Mouse (Mus musculus) spleen, postnatal 10 days (tissue): Measurements from ENCODE around the gene Nit2.
"Not testable (repeated sequence)": the region's sequence is repeated elsewhere in the genome, so short reads cannot be mapped to it uniquely, and the experiment has no call there.

Experiments
- DNase-seq, 2 experiments: peaks; one replicate each; pipeline ENCODE4 v3.0.0; 2021 to 2022; ENCODE audit warnings: low spot score in 2 of 2

Nit2 gene

DNA sequence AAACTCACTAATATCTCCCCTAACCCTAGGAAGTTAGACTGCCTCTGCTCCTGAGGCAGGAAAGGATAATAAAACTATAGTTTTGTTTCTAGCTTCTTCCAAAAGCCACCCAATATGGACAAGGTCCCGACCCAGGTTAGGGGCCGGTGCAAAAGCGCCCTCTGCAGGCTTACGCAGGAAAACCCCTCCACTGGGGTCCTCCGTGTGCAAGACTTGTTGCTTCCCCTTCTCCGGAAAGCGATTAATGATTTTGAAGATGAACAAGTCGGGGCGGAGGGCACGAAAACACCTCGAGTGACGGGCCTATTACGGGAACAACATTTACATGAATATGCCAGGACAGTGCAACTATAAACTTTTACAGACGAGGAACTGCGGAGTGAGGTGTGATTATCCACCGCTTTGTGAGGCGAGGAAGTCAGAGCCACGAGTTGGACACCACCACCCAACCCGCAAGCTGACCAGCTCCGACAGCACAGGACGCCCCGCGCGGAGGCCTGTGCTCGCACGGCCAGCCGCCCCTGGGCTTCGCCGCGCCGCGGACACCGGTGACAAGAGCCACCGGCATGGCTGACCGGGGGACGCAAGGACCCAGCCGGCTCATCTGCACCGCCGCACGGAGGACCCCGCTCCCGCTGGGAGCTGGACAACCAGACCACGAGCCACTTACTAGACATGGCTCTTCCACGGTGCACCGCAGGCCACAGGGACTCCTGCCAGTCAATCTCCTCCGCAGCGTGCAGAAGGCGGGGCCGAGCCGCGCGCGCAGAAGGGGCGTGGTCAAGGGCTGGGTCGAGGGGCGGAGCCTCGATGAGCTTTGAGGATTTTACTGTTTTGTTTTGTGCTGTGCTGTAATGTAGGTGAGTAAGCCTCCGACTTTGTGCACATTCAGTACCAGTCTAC, at the start of gene Nit2:
Nit2 (minus strand) TSS at position 731 of the 903 bp plus-strand sequence.
- peak; percentile 95 to 97 for DNase-seq

DNA sequence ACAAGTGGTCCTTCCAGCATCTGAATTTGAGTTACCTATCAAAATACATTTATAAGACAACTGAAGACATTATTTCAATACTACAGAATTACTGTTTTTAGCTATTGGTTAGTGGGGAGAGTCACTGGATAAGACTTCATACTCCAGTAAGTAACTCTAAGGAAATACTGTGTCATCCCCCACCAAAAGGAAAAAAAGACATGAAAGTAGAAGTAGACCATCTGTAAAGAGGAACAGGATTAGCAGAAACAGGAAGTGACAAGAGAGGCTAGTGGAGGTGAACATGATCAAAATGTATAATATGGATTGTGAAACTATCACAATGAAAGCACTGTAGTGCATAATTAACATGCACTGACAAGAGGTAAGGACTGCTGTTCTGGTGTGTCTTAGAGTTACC, 48.8 kb upstream of the Nit2 start:
- no peak for DNase-seq

DNA sequence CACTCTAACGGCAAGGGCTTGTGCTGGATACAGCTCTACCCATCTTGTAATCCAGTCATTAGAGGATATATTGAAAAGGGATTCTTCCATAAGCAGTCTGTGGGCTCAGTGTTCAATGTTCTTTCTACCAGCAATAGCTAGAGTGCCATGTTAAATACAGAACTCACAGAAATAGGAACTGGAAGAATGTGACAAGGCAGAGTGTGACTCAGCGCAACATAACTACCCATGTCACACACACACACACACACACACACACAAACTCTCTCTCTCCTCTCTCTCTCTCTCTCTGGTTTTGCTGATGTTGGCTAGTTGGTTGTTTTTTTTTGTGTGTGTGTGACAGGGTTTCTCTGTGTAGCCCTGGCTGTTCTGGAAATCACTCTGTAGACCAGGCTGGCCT, 43.9 kb upstream of the Nit2 start:
- no peak for DNase-seq

DNA sequence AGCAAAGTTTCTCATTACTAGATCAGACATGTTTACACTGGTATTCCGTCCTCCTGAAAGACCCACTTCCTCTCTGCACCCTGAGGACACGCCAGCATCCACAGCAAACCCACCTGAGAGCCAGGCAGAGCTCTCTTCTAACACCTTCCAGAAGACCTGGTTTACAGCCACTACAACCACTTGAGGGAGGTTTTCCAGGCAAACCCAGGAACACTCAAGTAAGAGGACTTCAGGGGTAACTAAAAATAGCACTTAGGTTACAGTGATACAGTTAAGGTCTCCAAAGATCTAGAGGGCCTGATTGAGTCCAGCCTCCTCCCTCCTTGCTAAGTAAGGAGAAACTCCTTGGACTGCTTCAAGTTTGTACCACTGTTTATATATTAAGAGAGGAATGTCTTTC, 41.2 kb upstream of the Nit2 start:
- no peak for DNase-seq

DNA sequence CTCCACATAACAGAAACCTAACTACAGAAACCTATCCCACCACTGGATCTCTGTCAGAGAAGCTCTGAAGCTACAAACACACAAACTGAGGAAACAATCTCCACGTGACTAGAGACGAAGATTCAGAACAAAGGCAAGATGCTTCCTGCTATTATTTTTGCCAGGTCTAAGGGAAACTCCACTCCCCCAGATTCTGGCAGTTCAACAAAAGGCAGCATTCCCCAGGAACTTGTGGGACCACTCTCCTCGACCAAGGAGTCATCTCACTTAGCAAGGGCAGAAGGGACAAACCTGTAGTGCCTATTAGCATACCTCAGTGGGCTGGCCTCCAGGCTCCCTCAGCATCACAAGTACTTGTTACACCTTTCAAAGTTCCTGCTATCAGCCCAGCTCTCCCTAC, 30.1 kb upstream of the Nit2 start:
- DNase-seq: no peak

DNA sequence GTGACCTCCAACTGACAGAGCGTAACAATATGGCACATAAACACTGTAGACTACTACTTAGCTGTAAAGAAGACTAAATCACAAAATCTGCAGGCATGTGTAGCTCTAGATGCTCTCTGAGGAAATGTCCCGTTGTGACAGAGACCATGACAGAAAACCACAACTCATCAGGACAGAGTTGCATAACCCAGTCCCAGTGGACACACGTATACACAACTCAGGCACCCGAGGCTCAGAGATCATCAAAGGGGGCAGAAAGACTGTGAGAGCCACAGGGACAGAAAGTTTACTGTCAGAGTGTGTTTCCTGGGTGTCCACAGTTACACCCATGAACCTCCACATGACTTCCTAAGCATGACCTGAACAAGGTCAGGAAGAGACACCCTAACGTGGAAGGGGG, 29.4 kb upstream of the Nit2 start:
- DNase-seq: no peak

DNA sequence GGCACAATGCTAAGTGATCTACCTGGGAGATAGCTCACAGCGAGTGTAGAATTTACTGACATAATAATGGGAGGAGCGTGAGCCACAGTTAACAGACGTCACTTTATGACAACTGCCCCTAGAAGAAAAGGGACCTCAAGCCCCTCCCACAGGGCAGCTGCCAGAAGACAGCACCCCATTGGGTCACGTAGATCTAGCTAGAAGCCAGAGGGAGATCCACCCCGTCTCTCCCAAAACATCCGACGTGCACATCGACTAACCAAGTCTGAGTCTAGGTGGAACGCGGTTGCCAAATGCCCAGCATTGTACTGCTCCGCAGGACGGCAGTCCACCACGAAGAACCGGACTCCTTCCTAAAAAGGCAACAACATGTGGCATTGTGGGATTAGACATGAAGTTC, 24.1 kb upstream of the Nit2 start:
- no peak for DNase-seq

DNA sequence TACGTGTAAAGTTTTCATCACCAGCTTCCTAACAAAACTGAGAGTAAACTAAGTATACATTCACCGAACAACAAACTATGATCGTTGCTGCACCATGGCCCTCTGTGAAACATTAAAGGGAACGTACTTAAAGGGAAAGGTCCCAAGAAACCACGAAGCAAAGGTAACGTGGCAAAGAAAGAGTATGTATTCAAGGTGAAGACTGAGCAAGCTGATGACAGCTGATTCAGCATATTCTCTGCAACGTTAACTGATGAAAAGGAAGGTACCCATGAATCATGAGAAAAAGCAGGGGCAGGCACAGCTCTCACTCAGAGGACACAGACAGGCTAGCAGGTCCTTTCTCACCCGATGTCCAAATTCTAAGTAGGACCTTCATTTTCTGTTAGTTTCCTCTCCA, 23.2 kb upstream of the Nit2 start:
- DNase-seq: no peak

DNA sequence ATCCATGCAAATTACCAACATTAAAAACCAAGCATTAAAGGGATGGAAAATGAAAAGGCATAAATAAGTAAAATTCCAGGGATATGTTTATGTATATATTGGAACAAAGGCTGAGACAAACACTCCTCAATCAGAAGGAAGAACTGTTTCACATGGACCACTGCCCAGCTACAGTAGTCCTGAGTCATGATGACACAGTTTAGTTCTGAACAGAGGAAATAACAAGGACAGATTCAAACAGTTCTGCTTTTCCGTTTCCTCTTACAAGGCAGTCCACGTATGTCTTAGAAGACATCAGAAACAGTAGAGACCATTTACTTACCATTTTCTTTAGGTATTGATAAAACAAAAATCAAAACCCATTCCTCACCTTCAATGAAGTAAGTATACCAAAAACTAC, 22.4 kb upstream of the Nit2 start:
- DNase-seq: no peak

DNA sequence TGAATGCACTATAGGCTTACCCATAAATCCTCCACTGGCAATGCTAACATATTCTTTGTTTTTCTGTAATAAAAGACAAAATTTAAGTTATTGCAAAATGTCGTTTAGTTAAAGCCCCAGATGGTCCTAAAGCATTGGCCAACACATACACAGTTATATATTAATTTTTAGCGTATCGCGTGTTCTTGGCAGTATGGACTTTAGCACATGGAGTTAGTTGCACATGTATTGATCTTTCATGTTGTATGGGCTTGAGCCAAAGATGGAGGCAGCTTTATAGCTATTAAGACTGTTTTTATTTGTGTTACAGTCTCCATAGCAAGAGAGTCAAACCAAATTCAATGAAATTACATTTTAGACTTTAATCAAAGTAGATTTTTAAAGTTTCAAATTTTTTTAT, 19.5 kb upstream of the Nit2 start:
- DNase-seq: no peak

DNA sequence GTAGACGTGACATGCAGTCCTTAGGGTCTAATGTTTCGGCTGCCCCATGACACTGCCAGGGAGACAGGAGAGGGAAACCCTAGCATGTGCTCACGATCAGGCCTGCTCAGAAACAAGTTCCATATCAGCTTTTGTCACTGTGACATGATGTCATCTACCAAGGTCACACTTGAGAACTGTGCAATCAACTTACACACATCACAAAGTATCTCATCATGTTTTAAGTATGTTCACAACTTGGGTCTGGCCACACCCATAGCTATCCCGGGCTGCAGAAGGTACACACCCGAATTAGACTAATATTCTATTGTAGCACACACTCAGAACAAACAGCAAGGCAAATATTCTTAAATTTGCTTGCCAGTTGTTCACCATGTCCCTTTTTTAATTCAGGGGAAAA, 14.9 kb upstream of the Nit2 start:
- no peak for DNase-seq

DNA sequence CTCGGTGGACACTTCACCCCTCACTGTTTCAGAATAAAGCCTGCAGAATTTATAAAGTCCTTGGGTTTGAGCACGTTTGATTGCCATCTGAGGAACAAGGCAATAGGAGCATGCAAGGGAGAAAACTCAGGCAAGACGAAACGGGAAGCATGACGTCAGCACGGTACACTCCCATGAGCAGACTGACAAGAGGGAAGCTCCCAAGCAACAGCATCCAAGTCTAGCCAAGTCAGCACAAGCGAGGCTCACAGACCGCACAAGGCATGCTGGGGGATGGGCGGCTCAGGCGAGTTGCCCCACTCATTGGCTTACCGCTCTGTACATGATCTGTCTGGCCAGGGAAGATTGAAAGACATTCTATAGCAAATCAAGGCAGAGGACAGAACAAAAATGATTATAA, 14.0 kb upstream of the Nit2 start:
- no peak for DNase-seq

DNA sequence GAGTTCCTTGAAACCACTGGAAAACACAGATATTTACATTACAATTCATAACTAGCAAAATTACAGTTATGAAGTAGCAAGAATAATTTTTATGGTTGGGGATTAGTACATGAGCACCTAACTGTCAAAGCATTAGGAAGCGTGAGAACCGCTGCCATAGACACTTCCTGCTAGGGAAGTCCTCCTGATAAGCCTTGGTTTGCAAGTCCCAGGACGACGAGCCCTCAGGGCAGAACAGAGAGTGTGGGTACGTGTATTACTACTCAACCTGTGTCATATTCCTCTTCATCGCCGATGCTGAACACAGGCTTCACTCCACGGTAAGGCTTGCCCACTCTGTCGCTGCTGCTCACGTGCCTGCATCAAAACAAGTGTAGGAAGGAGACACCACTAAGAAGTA, 10.5 kb upstream of the Nit2 start:
- no peak for DNase-seq

DNA sequence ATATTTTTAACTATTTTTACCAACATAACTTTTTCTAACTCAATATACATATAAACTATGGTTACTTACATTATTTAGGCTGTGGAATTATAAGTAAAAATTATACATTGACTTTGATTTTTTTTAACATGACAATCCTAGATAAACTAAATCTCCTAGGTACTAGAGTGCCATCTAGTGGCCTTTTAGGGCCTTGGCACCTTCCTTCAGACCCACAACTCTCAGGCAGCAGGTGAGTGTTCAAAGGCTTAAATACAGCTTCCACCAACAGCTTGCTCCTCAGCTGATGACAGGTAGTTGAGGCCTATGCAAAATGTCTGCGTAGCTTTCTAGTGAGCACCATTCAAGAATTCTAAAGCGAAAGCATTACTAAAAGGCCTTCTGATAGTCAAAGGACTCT, 10.1 kb upstream of the Nit2 start:
- peak in 1 of 2 experiments; percentile 36 for DNase-seq

DNA sequence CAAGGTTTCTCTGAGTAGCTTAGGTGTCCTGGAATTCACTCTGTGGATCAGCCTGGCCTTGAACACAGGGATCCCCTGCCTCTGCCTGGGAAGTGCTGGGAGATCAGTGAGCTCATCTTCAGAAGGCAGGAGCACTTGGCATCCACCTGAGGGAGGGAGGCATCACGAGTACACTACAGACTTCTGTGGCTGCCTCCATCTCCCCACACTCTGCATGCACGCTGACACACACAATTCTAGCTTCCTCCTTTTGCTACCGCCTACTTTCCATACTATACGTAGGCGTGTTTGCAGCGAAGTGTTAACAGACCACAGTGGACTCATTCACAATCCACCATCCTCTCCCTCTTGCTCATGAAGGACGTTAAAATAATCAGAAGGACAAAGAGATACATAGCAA, 9.1 kb upstream of the Nit2 start:
- DNase-seq: no peak

DNA sequence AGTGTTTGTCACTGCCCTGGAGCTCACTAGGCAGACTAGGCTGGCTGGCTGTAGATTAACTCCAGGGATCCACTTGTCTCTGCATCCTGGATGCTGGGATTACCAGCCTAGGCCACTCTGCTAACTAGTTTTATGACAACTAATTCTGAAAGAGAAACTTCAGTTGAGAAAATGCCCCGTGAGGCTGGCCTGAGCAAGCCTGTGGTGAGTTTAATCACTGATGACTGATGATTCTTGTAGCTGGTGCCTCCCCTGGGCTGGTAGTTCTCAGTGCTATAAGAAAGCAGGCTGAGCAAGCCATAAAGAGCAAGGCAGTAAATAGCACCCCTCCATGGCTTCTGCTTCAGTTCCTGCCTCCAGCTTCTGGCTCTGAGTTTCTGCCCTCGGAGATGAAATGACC, 8.6 kb upstream of the Nit2 start:
- no peak for DNase-seq

DNA sequence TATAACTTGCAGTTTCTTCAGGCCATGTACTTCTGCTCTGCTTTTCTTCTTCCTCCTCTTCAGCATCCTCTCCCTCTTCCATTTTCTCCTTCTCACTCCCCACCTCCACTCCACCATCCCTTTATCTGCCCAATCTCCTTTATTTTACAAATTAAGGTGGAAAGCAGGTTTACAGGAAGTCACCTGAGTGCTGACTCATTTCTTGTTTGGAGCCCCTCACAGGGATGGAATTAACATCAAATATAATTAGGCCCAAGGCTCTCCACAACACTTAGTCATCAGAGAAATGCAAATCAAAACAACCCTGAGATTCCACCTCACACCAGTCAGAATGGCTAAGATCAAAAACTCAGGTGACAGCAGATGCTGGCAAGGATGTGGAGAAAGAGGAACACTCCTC, 7.3 kb upstream of the Nit2 start:
- not testable (repeated sequence) for DNase-seq

DNA sequence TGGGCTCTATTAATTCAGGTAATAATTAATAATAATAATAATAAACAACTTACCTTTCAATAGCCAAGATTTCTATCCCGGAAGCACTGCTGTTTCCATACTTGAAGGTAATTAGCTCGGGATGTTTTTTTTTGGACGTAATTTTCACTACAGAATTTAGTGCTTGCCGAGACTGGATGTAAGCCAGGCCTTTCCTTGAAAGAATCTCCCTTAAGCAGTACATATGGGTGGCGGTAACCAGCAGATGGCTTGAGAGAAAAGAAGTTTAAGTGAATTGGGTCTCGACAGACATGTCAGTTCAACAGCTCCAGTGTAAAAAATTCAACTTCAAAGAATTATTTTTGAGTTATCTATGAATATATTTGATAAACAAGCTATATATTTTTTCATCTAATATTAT, 4.4 kb upstream of the Nit2 start:
- no peak for DNase-seq

DNA sequence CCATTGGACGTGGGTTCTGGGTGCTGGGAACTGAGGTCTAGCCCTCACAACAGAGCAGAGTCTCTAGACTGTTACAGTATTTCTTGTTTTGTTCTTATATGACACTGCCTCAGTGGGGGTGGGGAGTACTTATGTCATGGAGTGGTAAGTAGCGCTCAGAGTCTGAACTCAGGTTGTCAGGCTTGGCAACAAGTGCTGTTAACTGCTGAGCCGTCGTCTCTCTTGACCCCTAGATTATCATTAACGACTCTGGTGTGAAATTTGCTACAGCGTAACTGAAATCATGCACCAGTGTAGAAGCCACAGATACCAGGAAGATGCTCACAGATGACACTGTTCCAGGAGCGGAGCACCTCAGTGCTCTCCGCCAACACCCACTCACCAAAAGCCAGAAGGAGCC, 4.0 kb upstream of the Nit2 start:
- no peak for DNase-seq

DNA sequence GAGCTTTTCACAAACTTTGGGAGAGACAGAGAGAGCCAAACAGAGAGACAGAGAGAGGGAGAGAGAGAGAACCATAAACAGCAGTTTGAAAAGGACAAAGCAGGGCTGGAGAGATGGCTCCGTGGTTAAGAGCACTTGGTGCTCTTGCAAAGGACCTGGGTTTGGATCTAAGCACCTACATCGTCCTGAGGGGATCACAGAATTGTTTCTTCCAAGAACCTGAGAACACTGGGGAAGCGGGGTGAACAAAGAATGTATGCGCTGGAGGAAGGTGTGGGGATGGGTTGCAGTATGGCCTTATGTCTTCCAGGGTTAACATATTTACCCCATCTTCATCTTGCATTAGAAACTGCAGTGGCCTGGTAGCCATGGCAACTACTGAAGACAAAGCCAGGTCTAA, 1.1 kb upstream of the Nit2 start:
- DNase-seq: no peak

DNA sequence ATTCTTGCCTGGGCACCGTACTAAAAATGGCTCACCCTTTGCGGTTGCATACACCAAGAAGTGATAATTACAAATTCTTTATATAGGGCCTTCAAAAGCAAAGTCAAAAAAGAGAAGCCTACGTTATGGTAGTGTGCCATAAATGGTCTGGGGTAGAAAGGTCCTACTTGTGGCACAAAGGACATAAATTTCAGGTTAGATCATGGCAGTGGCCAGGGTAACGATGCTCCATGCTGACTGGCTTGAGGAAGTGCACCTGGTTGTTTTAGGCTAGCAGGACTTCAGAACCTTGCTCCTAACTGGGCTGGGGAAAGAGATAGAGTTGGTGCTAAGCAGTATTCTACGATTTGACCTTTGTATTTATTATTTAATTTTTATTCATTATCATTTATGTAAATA, 372 bp upstream of the Nit2 start:
- DNase-seq: no peak

DNA sequence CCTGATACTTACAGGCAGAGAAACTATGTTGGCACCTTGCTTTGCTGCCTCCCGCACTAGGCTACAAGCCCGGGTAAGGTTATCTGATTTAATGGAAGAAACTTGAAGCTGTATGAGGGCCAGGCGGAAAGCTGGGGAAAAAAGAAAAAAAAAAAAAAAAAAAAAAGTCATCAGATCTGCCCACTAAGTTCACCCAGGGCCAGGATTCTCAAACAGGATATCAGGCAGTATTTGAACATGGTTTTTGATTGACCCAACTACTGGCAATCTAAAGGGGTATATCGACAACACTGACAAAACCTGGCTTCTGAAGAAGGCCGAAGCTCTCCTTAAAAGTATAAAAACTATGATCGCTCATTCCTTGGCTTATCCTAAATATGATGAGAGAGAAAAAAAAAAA, 1.1 kb downstream of the Nit2 start:
- no peak for DNase-seq

DNA sequence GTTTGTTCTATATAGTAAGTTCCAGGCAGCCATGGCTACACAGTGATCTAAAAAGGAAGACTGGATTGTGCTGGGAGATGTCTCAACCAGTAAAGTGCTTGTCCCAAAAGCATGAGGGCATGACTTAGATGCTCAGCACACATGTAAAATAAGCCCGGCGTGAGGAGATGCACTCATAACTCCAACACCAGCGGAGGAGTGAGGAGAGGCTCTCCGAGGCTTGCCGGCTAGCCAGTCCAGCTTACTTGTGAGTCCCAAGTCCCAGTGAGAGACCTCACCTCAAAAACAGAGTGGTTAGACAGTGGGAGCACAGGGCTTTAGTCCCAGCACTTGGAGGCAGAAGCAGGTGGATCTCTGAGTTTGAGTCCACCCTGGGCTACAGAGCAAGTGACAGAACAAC, 2.0 kb downstream of the Nit2 start:
- DNase-seq: no peak

DNA sequence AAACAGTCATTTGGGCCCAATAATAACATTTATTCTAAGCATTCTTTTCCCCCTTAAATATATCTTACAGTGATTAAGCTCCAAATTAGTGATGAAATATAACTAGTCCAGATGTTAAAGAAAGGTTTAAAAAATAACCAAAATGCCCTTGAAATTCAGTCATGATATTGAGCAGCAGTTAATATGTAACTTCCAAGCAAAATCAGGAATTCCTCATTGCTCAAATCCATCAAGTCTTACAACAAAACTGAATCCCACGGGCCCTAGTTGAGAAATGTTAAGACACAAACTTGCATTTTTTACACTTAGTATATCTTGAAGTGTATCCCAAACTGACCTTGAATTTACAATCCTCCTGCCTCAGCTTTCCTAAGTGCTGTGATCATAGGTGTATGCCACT, 3.4 kb downstream of the Nit2 start:
- no peak for DNase-seq
